Mouse (Mus musculus): ENCODE measurements around the gene Atp13a4.

DNA sequence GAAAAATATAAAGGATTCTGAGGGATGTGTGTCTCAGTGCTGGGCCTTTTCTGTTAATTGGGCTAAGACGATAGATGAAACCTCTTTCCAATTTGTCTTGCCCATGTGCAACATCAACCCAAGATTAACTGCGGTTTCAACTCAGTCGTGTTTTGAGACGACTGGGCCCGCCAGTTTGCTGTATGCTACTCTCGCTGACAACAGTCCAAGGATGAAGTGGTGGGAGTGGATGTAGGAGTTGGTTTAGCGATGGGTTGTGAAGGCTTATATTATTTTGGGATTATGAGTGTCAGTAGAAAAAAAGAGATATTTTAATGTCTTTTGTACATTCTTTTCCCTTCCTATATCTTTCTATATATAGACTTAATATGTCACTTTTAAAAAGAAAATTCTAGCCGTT lies 170.0 kb downstream of the Atp13a4 start:
- no peak for TF ChIP-seq POLR2AphosphoS2 (IDR thresholded peaks at IDR 0.05; ENCODE audit: insufficient read length, low read depth)
- no peak for TF ChIP-seq POLR2A (IDR thresholded peaks at IDR 0.05; ENCODE audit: insufficient read length, low read depth)
- TF ChIP-seq MYOD1 (IDR thresholded peaks at IDR 0.05; ENCODE audit: control insufficient read depth in 1 of 3, insufficient read length in 2 of 3, low read depth in 2 of 3), result no peak
- TF ChIP-seq USF1 (IDR thresholded peaks at IDR 0.05; ENCODE audit: low read depth), result no peak
- TF ChIP-seq TCF3 (IDR thresholded peaks at IDR 0.05; ENCODE audit: insufficient read length, low read depth), result no peak
